Mouse (Mus musculus) left cerebral cortex, adult 18-20 months (tissue): ENCODE measurements around the gene Sarm1. TPM values are rescaled to one million over a fixed set of nuclear protein-coding genes. Genes with fewer than 3 reads are reported as not detected.

Experiments
- DNase-seq, 2 experiments: peaks; one replicate each; pipeline ENCODE4 v3.0.0; 2021 to 2022; ENCODE audit warnings: low spot score in 2 of 2, mixed read lengths in 1 of 2
- total RNA-seq, 2 experiments: library from RNA; stranded (reverse); gene quantifications; 2 replicates each; pipeline ENCODE4 v1.2.3; 2021

The Sarm1 gene
- total RNA-seq, 2 experiments from 2014 or later: 31.3 to 32.5 TPM

GRCm38 (mm10) chr11:78425572-78425971 lies 72.0 kb downstream of the Sarm1 start:
- no peak for DNase-seq

GRCm38 (mm10) chr11:78424352-78424751 lies 73.2 kb downstream of the Sarm1 start:
- no peak for DNase-seq

Other genes starting within 250 kb of the Sarm1 start
- 100 to 1,000 TPM; 165 to 170 TPM for gene 2610507B11Rik, start 236.0 kb downstream of the Sarm1 start, total RNA-seq
- gene BC030499, start 206.9 kb downstream of the Sarm1 start, total RNA-seq: 10 to 100 TPM; 18.3 to 20.0 TPM
- gene Spag5, start 196.2 kb downstream of the Sarm1 start, total RNA-seq: 10 to 100 TPM in 1 of 2 experiments, 1 to 10 TPM in 1; 9.8 to 11.3 TPM
- gene Aldoc, start 174.8 kb downstream of the Sarm1 start, total RNA-seq: 100 to 1,000 TPM; 733 to 876 TPM
- 10 to 100 TPM; 58.4 to 61.2 TPM for gene Pigs, start 169.3 kb downstream of the Sarm1 start, total RNA-seq
- gene Unc119, start 154.3 kb downstream of the Sarm1 start, total RNA-seq: 10 to 100 TPM; 32.5 to 35.5 TPM
- not detected for gene Foxn1, start 111.2 kb downstream of the Sarm1 start, total RNA-seq
- not detected for gene Slc13a2, start 75.5 kb downstream of the Sarm1 start, total RNA-seq
- gene Slc46a1, start 32.1 kb downstream of the Sarm1 start, total RNA-seq: 10 to 100 TPM; 10.5 to 13.8 TPM
- gene Vtn, start 1.3 kb upstream of the Sarm1 start, total RNA-seq: 10 to 100 TPM; 75.1 to 84.9 TPM
- gene Sebox, start 5.7 kb upstream of the Sarm1 start, total RNA-seq: under 1 TPM; 0.49 to 0.93 TPM
- gene Tmem199, start 14.4 kb upstream of the Sarm1 start, total RNA-seq: 10 to 100 TPM; 44.2 to 45.6 TPM
- 100 to 1,000 TPM; 106 to 118 TPM for gene Poldip2, start 14.4 kb upstream of the Sarm1 start, total RNA-seq
- gene Tnfaip1, start 38.6 kb upstream of the Sarm1 start, total RNA-seq: 10 to 100 TPM; 35.3 to 36.7 TPM
- 10 to 100 TPM; 81.6 to 85.9 TPM for gene Ift20, start 38.6 kb upstream of the Sarm1 start, total RNA-seq
- 10 to 100 TPM; 20.5 to 24.6 TPM for gene Tmem97, start 53.0 kb upstream of the Sarm1 start, total RNA-seq
- 100 to 1,000 TPM; 103 to 113 TPM for gene Nlk, start 199.6 kb upstream of the Sarm1 start, total RNA-seq